Mouse (Mus musculus): ENCODE measurements around the gene Gpr160.

- TF ChIP-seq POLR2A (IDR thresholded peaks at IDR 0.05; ENCODE audit: low read depth, low read length) (no peak), CTCF (IDR thresholded peaks at IDR 0.05; ENCODE audit: extremely low read depth, insufficient read length, insufficient replicate concordance, low read depth, low read length) (no peak)
Observed at GRCm38 (mm10) chr3:30868625-30869024, 12.9 kb downstream of the Gpr160 start.
